Mouse (Mus musculus): ENCODE results near the gene Zfp574. TPM values are rescaled to one million over a fixed set of nuclear protein-coding genes. Genes with fewer than 3 reads are reported as not detected.

The Zfp574 gene
- polyA plus RNA-seq, 1 experiment: 34.6 TPM

DNA sequence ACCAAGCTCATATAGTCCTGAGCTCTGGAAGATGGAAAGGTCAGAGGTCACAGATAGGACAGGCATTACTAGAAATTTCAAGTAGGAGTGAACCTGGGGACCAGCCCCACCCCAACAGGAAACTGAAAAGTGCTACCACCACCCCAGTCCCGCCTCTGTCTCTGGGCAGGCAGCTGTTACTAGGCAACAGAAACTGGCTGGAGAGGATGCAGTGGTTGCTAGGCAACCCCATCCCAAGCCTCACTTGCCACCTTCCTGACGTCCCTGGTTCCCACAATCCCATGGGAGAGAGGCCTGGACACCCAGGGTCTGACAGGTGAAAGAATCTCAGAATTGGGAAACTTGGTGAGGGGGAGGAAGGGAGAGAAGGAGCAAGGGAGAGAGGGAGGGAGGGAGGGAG lies 3.6 kb upstream of the Zfp574 start:
- DNase-seq (ENCODE audit: extremely low spot score in 1 of 2, low spot score in 1 of 2): peak; percentile 74 to 84

DNA sequence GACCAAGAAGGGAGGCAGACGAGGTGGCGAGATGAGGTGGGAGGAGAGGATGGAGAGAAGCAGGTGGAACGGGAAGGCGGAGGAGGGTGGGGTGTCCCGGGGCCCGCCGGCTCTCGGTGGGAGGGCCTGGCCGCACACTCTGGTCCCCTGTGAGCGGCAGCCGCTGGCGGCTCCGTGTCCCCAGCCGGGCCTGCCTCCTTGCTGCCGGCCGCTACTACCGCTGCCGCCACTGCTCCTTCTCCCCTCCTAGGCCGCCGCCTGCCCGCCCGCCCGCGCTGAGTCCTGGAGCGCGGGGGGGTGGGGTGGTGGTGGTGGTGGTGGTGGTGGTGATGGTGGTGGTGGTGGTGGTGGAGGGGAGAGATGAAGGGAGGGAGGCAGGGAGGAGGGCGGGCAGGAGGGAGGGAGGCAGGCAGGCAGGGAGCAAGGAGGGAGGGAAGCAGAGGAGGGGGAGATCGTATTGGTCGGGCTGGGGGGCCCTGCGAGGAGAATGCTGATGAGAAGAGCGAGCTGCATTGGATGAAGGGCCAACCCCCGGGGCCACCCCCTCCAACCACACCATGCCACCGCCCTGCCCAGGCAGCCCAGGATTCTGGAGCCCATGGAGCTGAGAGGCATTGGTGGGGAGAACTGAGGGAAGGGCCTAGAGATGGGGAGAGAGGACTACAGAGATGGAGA lies 486 bp downstream of the Zfp574 start:
- DNase-seq (ENCODE audit: extremely low spot score in 1 of 2, low spot score in 1 of 2): peak in 1 of 2 experiments; percentile 66

DNA sequence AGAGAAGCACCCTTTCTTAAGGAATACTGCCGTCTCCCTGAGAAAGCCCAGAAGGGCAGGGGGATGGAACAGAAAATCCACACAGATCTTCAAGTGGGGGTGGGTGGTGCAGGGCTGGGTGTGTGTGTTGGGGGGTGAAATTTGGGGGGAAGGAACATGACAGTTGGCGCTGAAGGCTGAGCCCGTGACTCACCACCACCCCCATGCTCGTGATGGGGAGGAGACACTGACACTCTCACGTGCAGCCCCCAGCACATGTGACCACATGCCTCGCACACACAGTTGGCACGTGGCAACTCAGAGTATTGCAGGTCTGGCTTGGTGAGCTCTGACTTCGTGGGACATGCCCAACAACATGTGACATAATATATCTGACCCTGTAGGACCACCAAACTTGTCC lies 1.6 kb downstream of the Zfp574 start:
- peak; percentile 69 to 79 for DNase-seq (ENCODE audit: extremely low spot score in 1 of 2, low spot score in 1 of 2)

DNA sequence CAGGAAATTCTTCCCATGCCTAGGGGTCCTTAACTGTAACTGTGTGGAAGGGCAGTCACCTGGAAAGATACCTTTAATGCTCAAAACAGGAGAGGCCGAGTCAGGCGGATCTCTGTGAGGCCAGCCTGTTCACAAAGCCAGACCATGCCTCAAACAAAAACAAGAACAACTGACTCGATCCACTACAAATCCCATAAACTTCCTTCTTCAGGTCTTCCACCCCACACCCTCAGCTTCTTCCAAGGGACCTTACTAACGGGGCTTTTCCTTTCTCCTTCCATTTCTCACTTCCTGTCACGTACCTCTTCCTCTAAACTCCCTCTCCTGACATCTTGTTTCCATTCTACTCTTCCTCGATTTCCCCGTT lies 3.9 kb downstream of the Zfp574 start:
- no peak for DNase-seq (ENCODE audit: extremely low spot score in 1 of 2, low spot score in 1 of 2)

DNA sequence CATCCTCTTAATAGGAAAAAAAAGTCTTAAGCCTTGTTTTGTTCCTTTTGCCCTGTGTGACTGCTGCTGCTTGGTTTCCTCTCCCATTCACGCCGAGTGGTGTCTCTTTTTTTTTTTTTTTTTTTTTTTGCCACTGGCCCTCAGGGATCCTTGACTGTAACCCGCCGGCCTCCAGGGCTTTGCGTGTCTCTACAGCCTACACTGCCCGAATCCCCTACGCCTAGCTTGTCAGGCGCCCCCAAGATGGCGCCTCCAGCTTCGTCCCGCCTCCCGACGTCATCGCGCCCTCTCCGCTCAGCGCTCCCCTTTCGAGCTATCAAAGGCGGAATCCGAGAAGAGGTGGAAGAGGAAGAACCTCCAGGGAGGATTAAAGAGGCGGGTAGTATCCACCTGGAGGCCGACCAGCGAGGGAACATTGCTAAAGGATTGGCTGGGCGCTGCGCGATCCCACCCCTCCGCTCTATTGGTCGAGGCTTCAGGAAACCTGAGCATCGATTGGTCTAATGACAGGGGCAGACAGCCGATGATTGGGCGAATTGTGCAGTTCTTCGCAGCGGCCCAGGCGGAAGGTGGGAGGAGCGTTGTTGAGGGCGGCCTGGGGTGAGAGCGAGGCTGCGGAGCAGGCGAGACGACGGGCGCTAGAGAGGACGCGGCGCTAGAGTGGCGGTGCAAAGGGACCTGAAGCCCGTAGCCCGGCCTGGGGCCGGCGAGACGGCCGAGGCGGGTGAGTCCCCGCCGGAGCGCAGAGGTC lies 4.5 kb downstream of the Zfp574 start:
- DNase-seq (ENCODE audit: extremely low spot score in 1 of 2, low spot score in 1 of 2): peak; percentile 98 to 99

DNA sequence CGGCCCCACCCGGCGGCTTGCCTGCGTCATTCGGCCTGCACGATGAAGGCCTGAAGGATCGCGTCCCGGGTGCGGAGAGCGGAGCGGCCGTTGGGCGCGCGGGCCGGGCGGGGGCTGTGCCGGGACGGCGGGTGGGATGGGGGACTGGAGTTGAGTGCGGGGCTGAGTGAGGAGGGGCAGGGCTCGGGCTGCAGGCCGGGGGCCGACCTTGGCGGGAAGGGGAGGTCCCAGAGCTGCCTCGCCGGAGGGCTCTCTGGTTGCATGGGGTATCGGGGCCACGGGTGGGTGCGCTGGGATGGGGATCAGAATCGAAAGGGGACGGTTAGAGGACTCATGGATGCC lies 5.0 kb downstream of the Zfp574 start:
- DNase-seq (ENCODE audit: extremely low spot score in 1 of 2, low spot score in 1 of 2): no peak

DNA sequence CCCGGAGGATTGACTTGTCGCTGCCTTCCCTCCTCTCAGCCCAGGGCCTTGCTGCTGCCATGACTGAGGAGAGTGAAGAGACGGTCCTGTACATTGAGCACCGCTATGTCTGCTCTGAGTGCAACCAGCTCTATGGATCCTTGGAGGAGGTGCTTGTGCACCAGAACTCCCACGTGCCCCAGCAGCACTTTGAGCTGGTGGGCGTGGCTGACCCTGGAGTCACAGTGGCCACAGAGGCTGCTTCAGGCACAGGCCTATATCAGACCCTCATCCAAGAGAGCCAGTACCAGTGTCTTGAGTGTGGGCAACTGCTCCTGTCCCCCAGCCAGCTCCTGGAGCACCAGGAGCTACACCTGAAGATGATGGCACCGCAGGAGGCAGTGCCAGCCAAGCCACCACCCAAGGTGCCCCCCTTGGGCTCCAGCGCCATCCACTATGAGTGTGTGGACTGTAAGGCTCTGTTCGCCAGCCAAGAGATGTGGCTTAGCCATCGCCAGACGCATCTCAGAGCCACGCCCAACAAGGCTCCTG lies 7.2 kb downstream of the Zfp574 start:
- no peak for DNase-seq (ENCODE audit: extremely low spot score in 1 of 2, low spot score in 1 of 2)

DNA sequence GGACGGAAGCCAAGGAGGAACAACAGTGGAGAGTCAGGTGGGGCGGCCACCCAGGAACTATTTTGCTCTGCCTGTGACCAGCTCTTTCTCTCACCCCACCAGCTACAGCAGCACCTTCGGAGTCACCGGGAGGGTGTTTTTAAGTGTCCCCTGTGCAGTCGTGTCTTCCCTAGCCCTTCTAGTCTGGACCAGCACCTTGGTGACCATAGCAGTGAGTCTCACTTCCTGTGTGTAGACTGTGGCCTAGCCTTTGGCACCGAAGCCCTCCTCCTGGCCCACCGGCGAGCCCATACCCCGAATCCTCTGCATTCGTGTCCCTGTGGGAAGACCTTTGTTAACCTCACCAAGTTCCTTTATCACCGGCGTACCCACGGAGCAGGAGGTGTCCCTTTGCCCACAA lies 8.1 kb downstream of the Zfp574 start:
- no peak for DNase-seq (ENCODE audit: extremely low spot score in 1 of 2, low spot score in 1 of 2)

DNA sequence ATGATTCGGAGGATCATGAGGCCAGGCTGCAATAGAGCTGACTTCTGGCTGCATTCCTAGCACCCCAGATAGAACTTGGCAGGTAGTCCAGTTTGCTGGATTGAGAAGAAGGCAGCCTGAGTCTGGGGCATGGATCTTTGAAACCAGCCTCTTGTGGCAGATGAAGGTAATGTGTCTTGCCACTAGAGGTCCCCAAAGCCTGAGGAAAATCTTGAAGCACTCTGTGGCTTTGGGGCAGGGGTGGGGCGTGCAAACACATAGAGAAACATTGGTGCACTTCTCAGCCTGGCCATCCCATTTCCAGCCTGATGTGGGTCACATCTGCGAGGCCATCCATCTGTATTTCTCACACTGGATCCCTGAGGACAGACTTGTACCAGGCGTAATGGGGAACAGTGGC lies 10.1 kb downstream of the Zfp574 start:
- DNase-seq (ENCODE audit: extremely low spot score in 1 of 2, low spot score in 1 of 2): peak in 1 of 2 experiments; percentile 70

DNA sequence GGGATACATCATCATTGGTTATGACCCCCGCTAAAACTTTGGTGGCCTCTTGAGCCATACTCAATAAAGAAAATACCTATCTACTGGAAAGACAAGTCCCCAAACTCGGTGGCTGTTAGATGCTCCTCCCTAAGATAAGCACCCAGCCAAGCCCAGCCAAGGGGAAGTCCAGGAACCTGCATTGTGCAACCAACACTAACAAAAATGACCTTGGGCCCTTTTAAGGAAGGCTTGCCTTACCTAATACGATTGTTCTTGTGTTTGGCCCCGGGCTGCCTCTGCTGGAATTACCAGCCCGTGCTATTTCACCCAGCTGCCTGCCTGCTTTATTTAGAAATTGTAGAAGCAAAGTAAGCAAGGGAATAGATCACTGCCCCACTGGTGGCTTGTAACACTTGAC lies 12.3 kb downstream of the Zfp574 start:
- no peak for DNase-seq (ENCODE audit: extremely low spot score in 1 of 2, low spot score in 1 of 2)

DNA sequence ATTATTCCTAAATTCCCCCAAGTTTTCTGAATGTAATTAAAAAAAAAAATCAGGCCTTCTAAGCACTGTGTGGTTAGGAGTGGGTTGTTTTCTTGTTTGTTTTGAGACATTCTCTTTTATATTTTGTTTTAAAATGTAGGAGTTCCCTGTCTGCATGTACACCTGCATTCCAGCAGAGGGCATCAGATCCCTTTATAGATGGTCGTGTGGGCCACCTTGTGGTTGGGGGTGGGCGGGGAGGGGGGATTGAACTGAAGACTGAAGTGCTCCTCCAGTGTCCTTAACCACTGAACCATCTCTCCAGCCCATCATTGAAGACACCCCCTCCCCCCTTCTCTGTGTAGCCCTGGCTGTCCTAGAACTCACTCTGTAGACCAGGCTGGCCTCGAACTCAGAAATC lies 14.3 kb downstream of the Zfp574 start:
- no peak for DNase-seq (ENCODE audit: extremely low spot score in 1 of 2, low spot score in 1 of 2)

DNA sequence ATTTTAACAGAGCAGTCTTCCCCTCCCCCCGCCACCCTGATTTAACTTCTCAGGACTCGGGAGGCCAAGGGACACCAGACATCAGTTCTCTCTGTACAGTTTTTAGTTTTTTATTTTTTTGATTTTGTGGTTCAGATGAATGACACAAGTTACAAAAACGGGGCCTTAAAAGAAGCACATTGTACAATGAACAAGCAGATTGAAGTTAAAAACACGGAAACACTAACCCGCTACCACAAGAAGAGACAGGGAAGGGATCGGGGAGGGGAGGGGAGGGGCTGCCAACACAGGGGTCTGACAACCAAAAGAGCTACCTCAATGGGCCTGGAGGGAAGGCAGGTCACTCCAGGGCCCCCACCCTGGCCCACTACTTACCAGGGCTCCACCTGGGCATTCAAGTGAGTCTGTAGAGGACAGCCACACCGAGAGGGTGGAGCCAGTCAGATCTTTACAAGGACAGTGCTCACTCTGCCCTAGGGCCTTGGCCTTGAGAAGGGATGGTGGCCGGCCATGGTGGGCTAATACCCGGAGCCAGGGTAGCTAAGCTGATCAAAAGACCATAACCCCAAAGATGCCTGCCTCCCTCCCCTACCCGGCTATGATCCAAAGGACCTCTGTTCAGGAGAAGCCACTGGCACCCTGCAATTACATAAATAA lies 15.0 kb downstream of the Zfp574 start:
- DNase-seq (ENCODE audit: extremely low spot score in 1 of 2, low spot score in 1 of 2): no peak

DNA sequence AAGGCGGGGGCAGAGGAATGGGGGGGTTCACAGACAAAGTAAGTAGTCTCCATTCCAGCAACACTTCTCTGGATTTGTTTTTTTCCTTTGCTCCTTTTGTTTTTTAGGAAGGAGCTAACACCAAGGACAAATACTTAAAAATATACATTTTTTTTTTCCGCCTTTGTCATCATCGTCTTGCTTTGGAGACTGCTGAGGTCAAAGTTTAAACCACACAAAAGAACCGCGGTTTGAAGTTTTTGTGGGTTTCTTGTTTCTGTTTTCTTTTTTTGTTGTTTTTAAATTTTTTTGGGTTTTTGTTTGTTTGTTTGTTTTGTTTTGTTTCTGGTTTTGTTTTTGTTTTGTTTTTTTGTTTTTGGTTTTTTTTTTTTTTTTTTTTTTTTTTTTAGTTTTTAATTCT lies 15.6 kb downstream of the Zfp574 start:
- DNase-seq (ENCODE audit: extremely low spot score in 1 of 2, low spot score in 1 of 2): no peak

DNA sequence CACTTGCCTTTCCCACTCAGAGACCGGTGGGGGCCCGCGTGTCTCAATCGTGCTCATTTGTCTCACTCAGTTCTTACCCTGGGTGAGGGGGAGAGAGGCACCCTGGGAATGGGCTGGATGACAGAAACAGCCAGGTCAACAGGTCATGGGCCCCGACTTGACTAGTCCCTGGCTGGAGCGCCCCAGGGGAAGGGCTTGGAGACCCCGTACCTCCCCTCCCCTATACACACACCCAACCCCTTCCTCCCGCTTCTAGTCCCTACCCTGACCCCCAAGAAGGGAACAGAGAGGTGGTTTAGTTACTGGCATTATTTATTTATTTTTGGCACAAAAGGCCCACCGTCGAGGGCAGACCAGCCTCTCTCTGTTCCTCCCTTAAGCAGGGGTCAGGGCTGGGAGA lies 16.2 kb downstream of the Zfp574 start:
- no peak for DNase-seq (ENCODE audit: extremely low spot score in 1 of 2, low spot score in 1 of 2)

DNA sequence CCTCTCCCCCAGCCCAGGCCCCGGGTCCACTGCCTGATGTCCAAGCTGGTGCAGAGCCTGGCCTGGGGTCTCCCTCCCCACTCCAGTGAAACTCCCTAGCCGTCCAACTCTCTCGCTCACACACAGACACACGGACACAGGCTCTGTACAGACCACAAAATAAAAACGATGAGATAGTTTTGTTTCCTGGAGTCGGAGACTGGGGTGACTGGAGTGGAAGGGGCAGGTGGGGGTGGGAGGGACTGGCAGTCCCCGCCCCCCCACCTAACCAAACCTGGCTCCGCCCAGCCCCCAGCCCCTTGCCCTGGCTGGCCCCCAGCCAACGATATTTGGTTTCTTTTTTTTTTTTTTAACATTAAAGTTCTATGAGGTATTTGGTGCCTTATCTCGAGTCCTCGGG lies 16.6 kb downstream of the Zfp574 start:
- DNase-seq (ENCODE audit: extremely low spot score in 1 of 2, low spot score in 1 of 2): no peak

DNA sequence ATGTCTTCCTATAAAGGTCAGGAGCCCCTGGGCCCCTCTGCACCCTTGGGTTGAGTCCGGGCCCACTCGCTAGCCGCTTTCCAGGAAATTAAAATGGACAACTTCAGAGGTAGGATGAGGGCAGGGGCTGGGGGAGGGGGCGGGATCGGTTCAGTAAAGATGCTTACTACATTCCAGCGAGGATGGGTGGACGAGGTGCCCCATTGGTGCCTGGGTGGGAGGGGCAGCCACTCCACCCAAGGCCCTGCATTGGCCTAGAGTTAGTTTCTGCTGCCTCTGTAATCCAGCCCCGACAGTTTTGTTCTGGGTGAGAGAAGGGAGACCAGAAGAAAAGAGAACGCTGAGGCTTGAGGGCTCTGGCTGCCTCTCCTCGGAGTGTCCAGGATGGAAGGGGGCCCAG lies 17.5 kb downstream of the Zfp574 start:
- DNase-seq (ENCODE audit: extremely low spot score in 1 of 2, low spot score in 1 of 2): no peak

DNA sequence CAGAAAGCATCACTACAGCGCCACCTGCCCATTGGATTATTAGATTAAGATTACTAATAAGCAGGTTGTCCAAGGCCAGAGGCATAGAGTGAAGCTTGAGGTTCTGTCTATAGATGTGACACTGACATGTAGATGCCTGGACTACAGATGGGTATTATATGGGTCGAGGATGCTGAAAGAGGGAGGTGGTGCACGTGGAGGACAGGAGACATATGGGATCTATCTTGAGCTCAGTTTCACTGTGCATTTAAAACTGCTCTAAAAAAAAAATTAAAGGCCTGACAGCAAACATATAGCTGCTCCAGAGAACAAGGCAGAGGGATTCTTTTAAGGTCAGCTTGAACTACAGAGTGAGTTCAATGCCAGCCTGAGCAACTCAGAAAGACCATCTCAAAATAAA lies 25.8 kb downstream of the Zfp574 start:
- peak; percentile 49 to 51 for DNase-seq (ENCODE audit: extremely low spot score in 1 of 2, low spot score in 1 of 2)

DNA sequence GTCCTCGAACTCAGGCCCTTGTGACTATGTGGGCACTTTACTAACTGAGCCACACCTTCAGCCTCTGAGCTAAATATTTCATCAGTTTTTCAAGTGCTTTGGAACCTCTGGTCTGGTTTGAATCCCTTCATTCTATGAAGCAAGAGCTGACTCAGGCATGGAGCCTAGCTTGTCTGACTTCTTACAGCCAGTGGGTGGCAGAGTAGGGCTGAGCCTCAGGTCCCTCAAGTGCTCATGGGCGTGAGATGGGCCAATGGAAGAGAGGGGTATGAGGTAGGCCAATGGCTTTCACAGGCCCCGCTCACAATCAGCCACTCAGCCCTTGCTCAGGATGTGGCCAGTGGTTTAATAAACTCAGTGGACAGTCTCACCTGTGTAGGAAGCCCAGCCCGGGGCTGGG lies 27.2 kb downstream of the Zfp574 start:
- no peak for DNase-seq (ENCODE audit: extremely low spot score in 1 of 2, low spot score in 1 of 2)

DNA sequence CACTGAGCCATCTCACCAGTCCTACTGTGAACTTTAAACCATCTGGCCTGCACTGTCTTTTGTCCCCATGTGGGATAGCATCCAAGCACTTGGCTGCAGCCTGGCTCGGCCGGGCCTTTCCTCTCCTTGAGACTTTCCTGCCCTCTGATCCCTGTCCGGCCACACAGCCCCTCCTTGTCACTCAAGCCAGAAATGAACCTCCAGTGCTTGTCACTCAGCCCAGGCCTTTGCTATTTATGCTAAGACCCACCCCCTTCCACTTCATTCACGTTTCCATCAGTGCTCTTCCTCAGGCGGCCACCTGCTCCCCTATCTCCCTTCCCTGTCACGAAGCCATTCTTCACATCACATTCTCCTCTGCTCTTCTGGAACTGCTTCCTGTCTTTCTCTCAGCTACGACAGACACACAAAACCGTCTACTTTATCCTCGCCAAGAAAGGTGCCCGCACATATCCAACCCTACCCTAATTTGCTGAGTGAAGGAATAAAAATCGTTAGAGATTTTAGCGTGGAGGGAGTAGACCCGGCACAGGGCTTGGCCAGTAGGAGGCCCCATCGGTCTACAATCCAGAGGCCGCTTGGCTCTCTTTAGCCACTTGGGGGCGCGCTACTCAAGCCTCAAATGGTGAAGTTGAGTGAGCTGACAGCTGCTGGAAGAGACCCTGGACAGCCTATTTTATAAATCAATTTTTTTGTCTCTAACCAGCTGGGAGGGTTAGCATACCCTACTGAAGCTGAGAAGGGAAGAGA lies 33.2 kb downstream of the Zfp574 start:
- peak in 1 of 2 experiments; percentile 91 for DNase-seq (ENCODE audit: extremely low spot score in 1 of 2, low spot score in 1 of 2)

DNA sequence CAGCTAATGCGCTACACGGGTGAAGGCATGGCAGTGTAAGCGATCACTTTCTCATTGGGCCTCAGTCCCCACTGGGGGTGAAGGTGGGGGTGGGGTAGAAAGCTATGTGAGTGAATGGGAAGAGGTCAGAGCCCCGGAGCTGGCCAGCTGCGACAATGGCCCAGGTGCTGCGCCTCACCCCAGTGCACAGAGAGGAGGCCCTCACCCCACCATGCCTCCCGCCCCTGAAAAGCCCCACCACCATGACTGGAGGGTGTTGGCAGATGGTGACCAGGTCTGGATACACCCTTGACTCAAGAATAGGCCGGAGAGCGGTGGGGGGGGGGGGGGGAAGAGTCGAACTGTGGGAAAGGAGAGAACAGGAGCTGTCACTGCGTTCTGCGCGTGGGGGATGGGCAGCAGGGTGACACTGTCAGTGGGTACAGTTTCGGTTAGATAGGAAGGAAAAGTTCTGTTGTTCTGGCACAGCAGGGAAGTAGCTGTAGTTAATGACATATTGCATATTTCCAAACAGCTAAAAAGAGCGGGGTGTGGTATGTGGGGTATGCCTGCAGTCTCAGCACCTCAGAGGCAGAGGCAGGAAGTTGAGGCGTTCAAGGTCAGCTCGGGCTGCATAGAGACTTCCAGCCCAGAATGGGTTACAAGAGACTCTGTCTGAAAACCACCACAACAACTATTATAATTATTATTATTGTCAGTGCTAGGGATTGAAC lies 34.6 kb downstream of the Zfp574 start:
- DNase-seq (ENCODE audit: extremely low spot score in 1 of 2, low spot score in 1 of 2): no peak
